Mouse (Mus musculus) induced T-regulatory cell, adult 2 months (primary cell): ENCODE results near the gene Sh3gl2.
A peak's percentile ranks its signal among the peaks of the same experiment; 100 is the strongest.

Source experiments
- DNase-seq: peaks from one replicate; pipeline ENCODE4 v3.0.0-alpha.2; 2012; ENCODE audit warnings: low read depth

Gene Sh3gl2

GRCm38 (mm10) chr4:85305912-85306573, 101.1 kb downstream of the Sh3gl2 start:
- DNase-seq: no peak

- no peak for DNase-seq
Observed at GRCm38 (mm10) chr4:85319092-85319491, 114.2 kb downstream of the Sh3gl2 start.

- DNase-seq: no peak
Observed at GRCm38 (mm10) chr4:85325454-85325853, 120.5 kb downstream of the Sh3gl2 start.

- no peak for DNase-seq
Observed at GRCm38 (mm10) chr4:85326052-85326451, 121.1 kb downstream of the Sh3gl2 start.

GRCm38 (mm10) chr4:85334688-85335200, 129.8 kb downstream of the Sh3gl2 start:
- no peak for DNase-seq

GRCm38 (mm10) chr4:85336356-85336755, 131.4 kb downstream of the Sh3gl2 start:
- DNase-seq: no peak

GRCm38 (mm10) chr4:85339126-85339525, 134.2 kb downstream of the Sh3gl2 start:
- DNase-seq: no peak

- DNase-seq: no peak
Observed at GRCm38 (mm10) chr4:85340686-85341085, 135.8 kb downstream of the Sh3gl2 start.

- DNase-seq: no peak
Observed at GRCm38 (mm10) chr4:85345911-85346310, 141.0 kb downstream of the Sh3gl2 start.

- DNase-seq: no peak
Observed at GRCm38 (mm10) chr4:85348079-85348643, 143.2 kb downstream of the Sh3gl2 start.

- DNase-seq: no peak
Observed at GRCm38 (mm10) chr4:85362661-85363060, 157.7 kb downstream of the Sh3gl2 start.

GRCm38 (mm10) chr4:85363205-85363604, 158.3 kb downstream of the Sh3gl2 start:
- no peak for DNase-seq

- no peak for DNase-seq
Observed at GRCm38 (mm10) chr4:85371036-85371435, 166.1 kb downstream of the Sh3gl2 start.

GRCm38 (mm10) chr4:85374801-85375200, 169.9 kb downstream of the Sh3gl2 start:
- DNase-seq: no peak

GRCm38 (mm10) chr4:85376187-85376586, 171.3 kb downstream of the Sh3gl2 start:
- no peak for DNase-seq

GRCm38 (mm10) chr4:85376610-85377009, 171.7 kb downstream of the Sh3gl2 start:
- DNase-seq: no peak

GRCm38 (mm10) chr4:85385241-85385640, 180.3 kb downstream of the Sh3gl2 start:
- DNase-seq: no peak

- no peak for DNase-seq
Observed at GRCm38 (mm10) chr4:85387676-85388075, 182.8 kb downstream of the Sh3gl2 start.

GRCm38 (mm10) chr4:85391795-85392194, 186.9 kb downstream of the Sh3gl2 start:
- DNase-seq: no peak

GRCm38 (mm10) chr4:85398765-85399164, 193.8 kb downstream of the Sh3gl2 start:
- no peak for DNase-seq

- peak; percentile 3 for DNase-seq
Observed at GRCm38 (mm10) chr4:85402823-85403222, 197.9 kb downstream of the Sh3gl2 start.

- DNase-seq: peak; percentile 7
Observed at GRCm38 (mm10) chr4:85404424-85405194, 199.7 kb downstream of the Sh3gl2 start.

GRCm38 (mm10) chr4:85405276-85405675, 200.3 kb downstream of the Sh3gl2 start:
- no peak for DNase-seq
